Mouse (Mus musculus) neural tube, embryonic 14.5 days (tissue): ENCODE results near the gene Tmem202. TPM values are rescaled to one million over a fixed set of nuclear protein-coding genes. Genes with fewer than 3 reads are reported as not detected.

Experiments used
- ATAC-seq: fragments of 200-750 bp; cut with Nextera tagmentation; 2 replicates; pipeline ENCODE4 v1.8.0; 2017; ENCODE audit warnings: low read depth, mild to moderate bottlenecking, moderate TSS enrichment, moderate library complexity
- H3K27ac ChIP-seq: fragments of 300-500 bp; sonication (generic); 2 replicates; pipeline ENCODE4 v1.5.1; 2014; ENCODE audit warnings: low read depth, mild to moderate bottlenecking, control low read depth, low read length, moderate library complexity, mixed read lengths
- H3K27me3 ChIP-seq: fragments of 300-500 bp; sonication (generic); 2 replicates; pipeline ENCODE4 v1.6.1; 2014; ENCODE audit warnings: low read length; ENCODE audit not compliant: control insufficient read depth, insufficient read depth
- H3K36me3 ChIP-seq: fragments of 300-500 bp; sonication (generic); 2 replicates; pipeline ENCODE4 v1.6.1; 2014; ENCODE audit warnings: low read length, mixed read lengths; ENCODE audit not compliant: control insufficient read depth, insufficient read depth
- H3K4me1 ChIP-seq: fragments of 300-500 bp; sonication (generic); 2 replicates; pipeline ENCODE4 v1.6.1; 2014; ENCODE audit warnings: low read length; ENCODE audit not compliant: control insufficient read depth, insufficient read depth
- H3K4me2 ChIP-seq: fragments of 300-500 bp; sonication (generic); 2 replicates; pipeline ENCODE4 v1.6.1; 2014; ENCODE audit warnings: mild to moderate bottlenecking, low read depth, low read length, control low read depth
- H3K4me3 ChIP-seq: fragments of 300-500 bp; sonication (generic); 2 replicates; pipeline ENCODE4 v1.5.1; 2014; ENCODE audit warnings: low read depth, low read length, control low read depth, mixed read lengths
- H3K9ac ChIP-seq: fragments of 300-500 bp; sonication (generic); replicated peaks from 2 replicates; pipeline ENCODE4 v1.6.1; 2014; ENCODE audit warnings: low read depth, mild to moderate bottlenecking, control low read depth, low read length, mixed read lengths
- H3K9me3 ChIP-seq: fragments of 300-500 bp; sonication (generic); 2 replicates; pipeline ENCODE4 v1.6.1; 2016; ENCODE audit warnings: low read length; ENCODE audit not compliant: control insufficient read depth
- WGBS: fragments of 180-500 bp; shearing (Covaris S2); extraction: QIAGEN DNeasy Blood & Tissue Kit; methylation state at CpG from one replicate; pipeline ENCODE4 v1.1.7; 2014; 5-methylcytosine and 5-hydroxymethylcytosine counted together
- polyA plus RNA-seq: library from polyadenylated mRNA; unstranded; fragments of >200 nt; fragmentation: Nextera tagmentation; extraction: Ambion mirVana; gene quantifications from 2 replicates; pipeline ENCODE4 v1.2.1, GENCODE M21; 2014

Tmem202 gene
- polyA plus RNA-seq, 1 experiment from 2014 or later: 0.68 TPM

GRCm38 (mm10) chr9:59522906-59523305 is 16.7 kb downstream of the Tmem202 start:
- Histone ChIP-seq H3K9me3 (no peaks in the 10 kb centered on the region), H3K36me3 (no peaks in the 10 kb centered on the region), H3K27ac (no peak overlapping the region), H3K9ac (no peak overlapping the region), H3K4me2 (no peak overlapping the region), H3K27me3 (no peaks in the 10 kb centered on the region), H3K4me3 (no peak overlapping the region), H3K4me1 (no peaks in the 10 kb centered on the region)
- WGBS: 66% methylated on average over 4 of the region's 4 CpGs
- ATAC-seq: no peak

- Histone ChIP-seq H3K9me3 (no peaks in the 10 kb centered on the region), H3K4me2 (no peak overlapping the region), H3K27me3 (no peaks in the 10 kb centered on the region), H3K9ac (no peak overlapping the region), H3K27ac (no peak overlapping the region), H3K36me3 (no peaks in the 10 kb centered on the region), H3K4me3 (no peak overlapping the region), H3K4me1 (no peaks in the 10 kb centered on the region)
- ATAC-seq: no peak
- 89% methylated on average over 2 of the region's 2 CpGs for WGBS
Measured at GRCm38 (mm10) chr9:59519396-59519795, 20.3 kb downstream of the Tmem202 start.

DNA sequence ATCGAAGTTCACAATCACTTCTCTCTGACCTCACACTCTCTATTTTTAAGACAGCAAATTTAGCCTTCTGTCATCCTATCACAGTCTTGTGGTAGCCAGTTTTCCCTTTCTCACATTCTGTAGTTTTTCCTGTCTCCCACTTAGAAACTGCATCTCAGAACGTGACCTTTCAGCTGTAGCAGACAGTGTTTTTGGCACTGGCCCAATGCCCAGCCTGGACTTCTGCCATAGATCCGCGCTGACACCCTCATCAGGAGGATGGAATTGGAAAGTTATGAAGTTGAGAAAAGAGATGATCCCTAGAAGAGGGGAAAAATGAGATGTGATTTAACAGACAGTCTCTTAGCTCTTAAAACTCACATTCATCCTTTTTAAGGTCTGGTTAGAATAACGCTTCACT is 20.7 kb downstream of the Tmem202 start:
- H3K4me1 ChIP-seq: no peaks in the 10 kb centered on the region
- no peak overlapping the region for H3K4me3 ChIP-seq
- no peak overlapping the region for H3K27ac ChIP-seq
- no peak for ATAC-seq
- no peak overlapping the region for H3K4me2 ChIP-seq
- no peaks in the 10 kb centered on the region for H3K27me3 ChIP-seq
- H3K9me3 ChIP-seq: no peaks in the 10 kb centered on the region
- 74% methylated on average over 5 of the region's 5 CpGs for WGBS
- H3K36me3 ChIP-seq: no peaks in the 10 kb centered on the region
- H3K9ac ChIP-seq: no peak overlapping the region

DNA sequence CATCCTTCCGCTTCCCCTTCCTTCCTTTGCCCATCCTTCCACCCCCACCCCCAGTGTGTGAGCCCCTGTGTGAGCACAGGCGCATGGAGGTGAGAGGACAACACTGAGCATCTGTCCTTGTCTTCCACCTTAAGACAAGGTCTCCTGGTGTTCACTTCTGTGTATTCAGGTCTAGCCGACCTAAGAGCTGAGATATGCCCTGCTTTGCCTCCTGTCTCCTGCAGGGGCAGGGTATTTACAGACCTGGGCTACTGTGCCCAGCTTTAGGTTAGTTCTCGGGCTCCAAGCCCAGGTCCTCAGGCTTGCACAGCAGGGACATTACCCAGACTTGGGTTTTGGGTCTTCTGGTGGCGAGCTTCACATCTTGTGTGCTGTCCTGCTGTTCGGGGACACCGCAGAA is 22.5 kb downstream of the Tmem202 start:
- ATAC-seq: no peak
- no peaks in the 10 kb centered on the region for H3K4me1 ChIP-seq
- H3K27ac ChIP-seq: no peak overlapping the region
- H3K4me2 ChIP-seq: no peak overlapping the region
- 62% methylated on average over 7 of the region's 7 CpGs for WGBS
- no peak overlapping the region for H3K9ac ChIP-seq
- no peaks in the 10 kb centered on the region for H3K27me3 ChIP-seq
- no peaks in the 10 kb centered on the region for H3K36me3 ChIP-seq
- no peak overlapping the region for H3K4me3 ChIP-seq
- H3K9me3 ChIP-seq: no peaks in the 10 kb centered on the region

- ATAC-seq: no peak
- 86% methylated on average over 3 of the region's 3 CpGs for WGBS
Measured at GRCm38 (mm10) chr9:59515069-59515468, 24.6 kb downstream of the Tmem202 start.

GRCm38 (mm10) chr9:59512381-59512780 is 27.3 kb downstream of the Tmem202 start:
- Histone ChIP-seq H3K4me2 (no peak overlapping the region), H3K27me3 (no peaks in the 10 kb centered on the region), H3K4me3 (no peak overlapping the region), H3K36me3 (no peaks in the 10 kb centered on the region), H3K4me1 (no peaks in the 10 kb centered on the region), H3K9me3 (no peaks in the 10 kb centered on the region), H3K27ac (no peak overlapping the region), H3K9ac (no peak overlapping the region)
- no peak for ATAC-seq
- 71% methylated on average over 4 of the region's 4 CpGs for WGBS

More at GRCm38 (mm10) chr9:59515069-59515468, 24.6 kb downstream of the Tmem202 start:
- Histone ChIP-seq H3K36me3 (no peaks in the 10 kb centered on the region), H3K9me3 (no peaks in the 10 kb centered on the region), H3K27me3 (no peaks in the 10 kb centered on the region), H3K27ac (no peak overlapping the region), H3K9ac (no peak overlapping the region), H3K4me2 (no peak overlapping the region), H3K4me1 (no peaks in the 10 kb centered on the region), H3K4me3 (no peak overlapping the region)

- Histone ChIP-seq H3K27ac (no peak overlapping the region), H3K36me3 (no peaks in the 10 kb centered on the region), H3K4me3 (no peak overlapping the region), H3K4me1 (no peaks in the 10 kb centered on the region), H3K9ac (no peak overlapping the region), H3K27me3 (no peaks in the 10 kb centered on the region), H3K4me2 (no peak overlapping the region), H3K9me3 (no peaks in the 10 kb centered on the region)
- WGBS: 49% methylated on average over 1 of the region's 1 CpGs
- no peak for ATAC-seq
Measured at GRCm38 (mm10) chr9:59508146-59508545, 31.5 kb downstream of the Tmem202 start.

DNA sequence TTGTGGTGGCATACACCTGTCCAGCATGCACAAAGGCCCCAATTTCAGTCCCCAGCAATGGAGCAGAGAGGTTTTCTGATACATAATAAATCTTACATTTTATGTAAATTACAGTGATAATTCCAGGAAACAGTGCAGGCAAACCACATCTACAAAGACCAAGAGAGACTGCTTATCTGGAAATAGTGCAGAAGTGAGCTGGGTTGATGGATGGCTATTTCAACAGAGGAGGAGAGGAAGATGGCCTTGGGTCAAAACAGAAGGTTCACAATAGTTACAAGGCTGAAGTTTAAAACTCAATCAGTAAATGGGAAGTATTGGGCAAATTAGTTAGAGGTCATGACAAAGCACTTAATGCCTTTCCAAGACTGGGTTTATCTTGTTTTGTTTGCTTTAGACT is 52.3 kb downstream of the Tmem202 start:
- Histone ChIP-seq H3K4me1 (peaks cover 21% of the 10 kb centered on the region), H3K36me3 (no peaks in the 10 kb centered on the region), H3K9ac (peak overlapping the region; percentile 99), H3K4me3 (peak overlapping the region; percentile 100), H3K9me3 (no peaks in the 10 kb centered on the region), H3K4me2 (peak overlapping the region; percentile 67), H3K27me3 (no peaks in the 10 kb centered on the region), H3K27ac (peak overlapping the region; percentile 99)
- ATAC-seq: no peak

DNA sequence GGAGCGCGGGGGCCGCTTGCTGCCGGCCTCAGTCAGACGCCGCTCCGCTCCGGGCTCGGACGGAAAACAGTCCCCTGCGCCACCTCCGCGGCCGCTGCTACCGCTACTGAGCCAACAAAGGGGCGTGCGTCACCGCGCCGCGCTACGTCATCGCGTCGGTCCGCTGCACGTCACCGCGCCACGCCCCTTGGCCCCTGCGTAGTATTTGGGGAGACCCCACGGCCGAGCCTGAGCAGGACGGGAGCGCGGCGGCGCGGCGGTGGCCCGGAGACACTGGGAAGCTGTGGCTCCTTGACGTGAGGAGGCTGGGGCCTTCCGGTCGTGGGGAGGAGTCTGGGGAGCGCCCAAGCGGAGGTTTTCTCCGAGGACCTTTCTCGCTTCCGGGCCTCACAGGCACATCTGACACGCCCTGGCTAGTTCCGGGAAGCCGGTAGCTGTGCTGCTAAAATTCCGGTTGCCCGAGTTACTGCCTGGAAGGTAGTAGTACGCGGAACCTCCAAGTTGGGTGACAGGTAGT is 53.0 kb downstream of the Tmem202 start, which contains the start of gene Arih1:
Gene Arih1 (minus strand): TSS at position 70 of the 517 bp plus-strand sequence.
- Histone ChIP-seq H3K27me3 (no peaks in the 10 kb centered on the region), H3K4me2 (peak within 1 kb of the TSS; percentile 97), H3K9ac (peak within 1 kb of the TSS; percentile 99), H3K4me1 (peaks cover 21% of the 10 kb centered on the region), H3K36me3 (no peaks in the 10 kb centered on the region), H3K4me3 (peak within 1 kb of the TSS; percentile 100), H3K27ac (peak within 1 kb of the TSS; percentile 99), H3K9me3 (no peaks in the 10 kb centered on the region)
- ATAC-seq: peak; percentile 98
- WGBS: under 1% methylated on average over 51 of the region's 56 CpGs
